Mouse (Mus musculus): ENCODE data around the gene BC029722.

GRCm38 (mm10) chr2:155816179-155816578, 3.0 kb downstream of the BC029722 start:
- TF ChIP-seq CTCF (IDR thresholded peaks at IDR 0.05; ENCODE audit: borderline replicate concordance, insufficient read depth, low read depth, low read length) (no peak), POLR2A (IDR thresholded peaks at IDR 0.05; ENCODE audit: borderline replicate concordance, insufficient read depth, low read length) (no peak)

All from cerebellum, adult 2 months (tissue).